In genomic region chr1:59367928-59368648, GRCm38 (mm10) we compare ENCODE assay signal across 8 mouse cellular contexts.
DNase-seq lines count a peak whose midpoint lies in the region; ATAC-seq and TF ChIP-seq lines count a peak whose summit lies in the region.
"Had no signal": no experiment of that assay in that cellular context is flagged by ENCODE, and none has a peak within 500 bp of the region (broad histone marks: within the 10 kb centered on the region; RNA-seq: fewer than 3 reads in every experiment).

No protein-coding gene starts in this region.

- H3K4me2 ChIP-seq in liver, embryonic 13.5 days = peak overlapping the region; percentile 57
- 0 out of 2 replicates have a peak overlapping the region, but pooled peaks have one; percentile 28 for H3K4me2 ChIP-seq in stomach, embryonic 16.5 days (ENCODE audit: low read depth, low read length)
- H3K4me2 ChIP-seq in forebrain, embryonic 13.5 days = no peak overlapping the region

- peaks cover 4% of the 10 kb centered on the region; the same call in 1 of the 2 replicates for H3K4me1 ChIP-seq in lung, adult 2 months (ENCODE audit: control insufficient read depth, insufficient read depth, low read length)
- H3K4me1 ChIP-seq in liver, embryonic 13.5 days (replicated peaks) = peaks cover 46% of the 10 kb centered on the region
- H3K4me1 ChIP-seq in stomach, embryonic 16.5 days (ENCODE audit: control insufficient read depth, insufficient read depth, low read length) = peaks cover 12% of the 10 kb centered on the region
- no peaks in the 10 kb centered on the region for H3K4me1 ChIP-seq in forebrain, embryonic 13.5 days

- WGBS in lung, adult 2 months = 21% methylated on average over 13 of the region's 13 CpGs
- WGBS in liver, embryonic 13.5 days (ENCODE audit: insufficient replicate concordance) = 3% methylated on average over 13 of the region's 13 CpGs
- 7% methylated on average over 13 of the region's 13 CpGs for WGBS in stomach, embryonic 16.5 days
- WGBS in forebrain, embryonic 13.5 days = 38% methylated on average over 13 of the region's 13 CpGs

- TF ChIP-seq POLR2A in lung, adult 2 months (IDR thresholded peaks at IDR 0.05; ENCODE audit: borderline replicate concordance, extremely low read depth, low read depth, low read length) = no peak

- peak; percentile 86 for ATAC-seq in liver, embryonic 13.5 days (ENCODE audit: low read depth)
- peak; percentile 56 for ATAC-seq in stomach, embryonic 16.5 days (ENCODE audit: insufficient read depth, low FRiP score)
- no peak for ATAC-seq in forebrain, embryonic 13.5 days
- ATAC-seq: hindbrain, embryonic 16.5 days had no signal

- no peak overlapping the region for H3K4me3 ChIP-seq in lung, adult 2 months (replicated peaks; ENCODE audit: extremely low read depth, low read depth, low read length)
- peak overlapping the region; percentile 27 for H3K4me3 ChIP-seq in liver, embryonic 13.5 days (replicated peaks)
- no peak overlapping the region for H3K4me3 ChIP-seq in stomach, embryonic 16.5 days (replicated peaks; ENCODE audit: low read length)
- no peak overlapping the region for H3K4me3 ChIP-seq in forebrain, embryonic 13.5 days

- H3K27me3 ChIP-seq in liver, embryonic 13.5 days = no peaks in the 10 kb centered on the region
- no peaks in the 10 kb centered on the region for H3K27me3 ChIP-seq in stomach, embryonic 16.5 days (ENCODE audit: control insufficient read depth, insufficient read depth, low read length)
- H3K27me3 ChIP-seq in forebrain, embryonic 13.5 days = no peaks in the 10 kb centered on the region

- TF ChIP-seq CTCF in lung, adult 2 months (IDR thresholded peaks at IDR 0.05; ENCODE audit: insufficient read depth, low read length) = no peak

- H3K9me3 ChIP-seq in liver, embryonic 13.5 days (replicated peaks) = no peaks in the 10 kb centered on the region
- H3K9me3 ChIP-seq in stomach, embryonic 16.5 days (replicated peaks; ENCODE audit: control insufficient read depth, low read length) = no peaks in the 10 kb centered on the region
- H3K9me3 ChIP-seq in forebrain, embryonic 13.5 days (replicated peaks) = no peaks in the 10 kb centered on the region

- peak overlapping the region; percentile 75 for H3K27ac ChIP-seq in liver, embryonic 13.5 days
- no peak overlapping the region for H3K27ac ChIP-seq in stomach, embryonic 16.5 days (ENCODE audit: low read length)
- no peak overlapping the region for H3K27ac ChIP-seq in forebrain, embryonic 13.5 days

- peak overlapping the region; percentile 49 for H3K9ac ChIP-seq in liver, embryonic 13.5 days
- no peak overlapping the region for H3K9ac ChIP-seq in stomach, embryonic 16.5 days (ENCODE audit: low read length)
- H3K9ac ChIP-seq in forebrain, embryonic 13.5 days = no peak overlapping the region

- H3K36me3 ChIP-seq in liver, embryonic 13.5 days = no peaks in the 10 kb centered on the region
- H3K36me3 ChIP-seq in stomach, embryonic 16.5 days (ENCODE audit: control insufficient read depth, insufficient read depth, low read length) = no peaks in the 10 kb centered on the region
- no peaks in the 10 kb centered on the region for H3K36me3 ChIP-seq in forebrain, embryonic 13.5 days (ENCODE audit: poor library complexity, severe bottlenecking)

- DNase-seq in lung, adult 2 months = peak; percentile 9
- DNase-seq in lung, postnatal 10 days = no peak
- peak; percentile 44 for DNase-seq in embryo, embryonic 11 days
- peak; percentile 26 for DNase-seq in liver, embryonic 13.5 days
- DNase-seq in layer of hippocampus, adult 9-10 months (ENCODE audit: low spot score) = no peak

Comparison
In these comparisons a context has a peak if more than half of its experiments do, and no peak if none do; other contexts are left out.
1. DNase-seq: peak in lung, adult 2 months (single experiment), embryo, embryonic 11 days (single experiment) and liver, embryonic 13.5 days (single experiment); none in lung, postnatal 10 days (single experiment) and layer of hippocampus, adult 9-10 months (single experiment).